25 mouse cellular contexts compared by ENCODE assay signal in genomic region chr17:85158202-85158601, GRCm38 (mm10).
DNase-seq lines count a peak whose midpoint lies in the region; ATAC-seq and TF ChIP-seq lines count a peak whose summit lies in the region.
"Had no signal": no experiment of that assay in that cellular context is flagged by ENCODE, and none has a peak within 500 bp of the region (broad histone marks: within the 10 kb centered on the region; RNA-seq: fewer than 3 reads in every experiment).

No protein-coding gene starts in this region.

- WGBS in midbrain, embryonic 11.5 days, result 81% methylated on average over 4 of the region's 4 CpGs
- WGBS in midbrain, embryonic 15.5 days, result 71% methylated on average over 4 of the region's 4 CpGs

- H3K9me3 ChIP-seq in midbrain, embryonic 11.5 days (ENCODE audit: control insufficient read depth, low read length), result no peaks in the 10 kb centered on the region
- H3K9me3 ChIP-seq in midbrain, embryonic 15.5 days, result no peaks in the 10 kb centered on the region
- no peaks in the 10 kb centered on the region for H3K9me3 ChIP-seq in ES-E14 (ENCODE audit: control insufficient read depth, insufficient read depth, low read depth, low read length)
- H3K9me3 ChIP-seq: embryonic facial prominence, embryonic 10.5 days; embryonic facial prominence, embryonic 13.5 days; forebrain, embryonic 10.5 days; forebrain, embryonic 13.5 days; heart, embryonic 10.5 days; heart, embryonic 13.5 days; hindbrain, embryonic 12.5 days; hindbrain, embryonic 15.5 days had no signal

- H3K27me3 ChIP-seq in midbrain, embryonic 11.5 days (ENCODE audit: control insufficient read depth, insufficient read depth, low read length), result no peaks in the 10 kb centered on the region
- H3K27me3 ChIP-seq in midbrain, embryonic 15.5 days (replicated peaks), result no peaks in the 10 kb centered on the region
- H3K27me3 ChIP-seq: embryonic facial prominence, embryonic 13.5 days; forebrain, embryonic 13.5 days; heart, embryonic 13.5 days; hindbrain, embryonic 12.5 days; hindbrain, embryonic 15.5 days had no signal

- no peaks in the 10 kb centered on the region for H3K4me1 ChIP-seq in midbrain, embryonic 11.5 days (ENCODE audit: control insufficient read depth, insufficient read depth, low read length)
- H3K4me1 ChIP-seq in midbrain, embryonic 15.5 days, result no peaks in the 10 kb centered on the region
- H3K4me1 ChIP-seq in ES-E14 (ENCODE audit: control insufficient read depth in 2 of 2, insufficient read depth in 2 of 2, low read length in 2 of 2, poor library complexity in 1 of 2), result peaks cover 4 to 15% of the 10 kb centered on the region in 2 experiments
- H3K4me1 ChIP-seq: embryonic facial prominence, embryonic 10.5 days; embryonic facial prominence, embryonic 13.5 days; heart, embryonic 10.5 days; hindbrain, embryonic 12.5 days had no signal

- H3K27ac ChIP-seq in midbrain, embryonic 11.5 days (ENCODE audit: low read depth, low read length), result no peak overlapping the region
- no peak overlapping the region for H3K27ac ChIP-seq in midbrain, embryonic 15.5 days
- peak overlapping the region; percentile 69; the same call in 1 of the 2 replicates for H3K27ac ChIP-seq in ES-E14 (ENCODE audit: insufficient read depth, low read depth, low read length, poor library complexity, severe bottlenecking)
- H3K27ac ChIP-seq: embryonic facial prominence, embryonic 10.5 days; embryonic facial prominence, embryonic 13.5 days; forebrain, embryonic 10.5 days; forebrain, embryonic 13.5 days; heart, adult 2 months; heart, embryonic 10.5 days; heart, embryonic 13.5 days; hindbrain, embryonic 12.5 days; hindbrain, embryonic 15.5 days had no signal

- no peaks in the 10 kb centered on the region for H3K36me3 ChIP-seq in midbrain, embryonic 11.5 days (ENCODE audit: control insufficient read depth, insufficient read depth, low read length)
- H3K36me3 ChIP-seq in midbrain, embryonic 15.5 days (replicated peaks), result no peaks in the 10 kb centered on the region
- no peaks in the 10 kb centered on the region for H3K36me3 ChIP-seq in ES-E14 (ENCODE audit: control insufficient read depth, insufficient read depth, low read length, poor library complexity, severe bottlenecking)
- H3K36me3 ChIP-seq: embryonic facial prominence, embryonic 10.5 days; embryonic facial prominence, embryonic 13.5 days; forebrain, embryonic 10.5 days; heart, embryonic 10.5 days; heart, embryonic 13.5 days; hindbrain, embryonic 12.5 days; hindbrain, embryonic 15.5 days had no signal

- in situ Hi-C loops in ES-E14 (cut with MboI; ENCODE audit: low sequenced_read_pairs in 2 of 2, unreplicated experiment in 2 of 2), result no loop called here

- ATAC-seq in midbrain, embryonic 11.5 days (ENCODE audit: low FRiP score), result no peak
- no peak for ATAC-seq in midbrain, embryonic 15.5 days (replicated peaks)
- ATAC-seq in erythroblast, adult 5-6 weeks (replicated peaks; ENCODE audit: low FRiP score, poor library complexity, severe bottlenecking), result no peak
- ATAC-seq: forebrain, embryonic 13.5 days; forebrain, embryonic 16.5 days; intestine, postnatal 0 days had no signal

- H3K4me3 ChIP-seq in midbrain, embryonic 11.5 days (ENCODE audit: low read depth, low read length), result no peak overlapping the region
- H3K4me3 ChIP-seq in midbrain, embryonic 15.5 days, result no peak overlapping the region
- H3K4me3 ChIP-seq in ES-E14 (ENCODE audit: insufficient read depth in 1 of 2, low read depth in 1 of 2, low read length in 2 of 2, poor library complexity in 1 of 2, severe bottlenecking in 1 of 2), result no peak overlapping the region
- H3K4me3 ChIP-seq: embryonic facial prominence, embryonic 10.5 days; embryonic facial prominence, embryonic 13.5 days; forebrain, embryonic 10.5 days; forebrain, embryonic 13.5 days; heart, adult 2 months; heart, embryonic 10.5 days; heart, embryonic 13.5 days; hindbrain, embryonic 12.5 days; hindbrain, embryonic 15.5 days had no signal

- H3K9ac ChIP-seq in midbrain, embryonic 11.5 days (ENCODE audit: low read length), result no peak overlapping the region
- H3K9ac ChIP-seq in midbrain, embryonic 15.5 days, result no peak overlapping the region
- no peak overlapping the region; the same call in 1 of the 2 replicates for H3K9ac ChIP-seq in ES-E14 (ENCODE audit: insufficient read depth, low read depth, low read length, poor library complexity, severe bottlenecking)
- H3K9ac ChIP-seq: embryonic facial prominence, embryonic 13.5 days; forebrain, embryonic 13.5 days; heart, embryonic 13.5 days; hindbrain, embryonic 12.5 days; hindbrain, embryonic 15.5 days had no signal

- peak; percentile 24 to 30 for DNase-seq in cerebellum, postnatal 10 days
- DNase-seq in cerebellum, adult 11 months, result no peak
- DNase-seq in midbrain, embryonic 11.5 days (ENCODE audit: low spot score, missing footprints), result peak; percentile 79
- DNase-seq in ES-E14 (ENCODE audit: low read depth, low spot score), result peak; percentile 54
- DNase-seq in kidney, postnatal 36 days, result no peak
- DNase-seq: adrenal gland, adult 2 months; adrenal gland, postnatal 14 days; cerebellum, adult 11-12 months; cerebellum, adult 8-10 months; embryo, embryonic 11 days; gastrocnemius, postnatal 25 days; heart, adult 2 months; heart, postnatal 14 days had no signal

- H3K4me2 ChIP-seq in midbrain, embryonic 11.5 days, result no peak overlapping the region
- H3K4me2 ChIP-seq in midbrain, embryonic 15.5 days, result no peak overlapping the region
- H3K4me2 ChIP-seq: embryonic facial prominence, embryonic 13.5 days; forebrain, embryonic 13.5 days; heart, embryonic 13.5 days; hindbrain, embryonic 12.5 days; hindbrain, embryonic 15.5 days had no signal

TF ChIP-seq in ES-E14, 5 proteins besides CTCF, POLR2A, EP300 and RAD21:
- TF ChIP-seq CHD2 (IDR thresholded peaks at IDR 0.05; ENCODE audit: low read depth, low read length) (no peak), ZNF384 (IDR thresholded peaks at IDR 0.05; ENCODE audit: low read depth, low read length) (no peak), ZC3H11A (IDR thresholded peaks at IDR 0.05; ENCODE audit: borderline replicate concordance, low read depth, low read length) (no peak), HCFC1 (IDR thresholded peaks at IDR 0.05; ENCODE audit: borderline replicate concordance, insufficient read depth, low read length) (no peak), MAFK (IDR thresholded peaks at IDR 0.05; ENCODE audit: insufficient read depth, low read depth, low read length) (no peak)

Comparison
In these comparisons a context has a peak if more than half of its experiments do, and no peak if none do; other contexts are left out.
1. DNase-seq: peak in cerebellum, postnatal 10 days (2 of 2), midbrain, embryonic 11.5 days (single experiment) and ES-E14 (single experiment); none in cerebellum, adult 11 months (single experiment) and kidney, postnatal 36 days (0 of 2).